Mouse (Mus musculus): ENCODE data around the gene Ttc34. TPM values are rescaled to one million over a fixed set of nuclear protein-coding genes. Genes with fewer than 3 reads are reported as not detected.

The Ttc34 gene
- total and polyA plus RNA-seq, 3 experiments, result 0.09 to 0.31 (median 0.10) TPM

DNA sequence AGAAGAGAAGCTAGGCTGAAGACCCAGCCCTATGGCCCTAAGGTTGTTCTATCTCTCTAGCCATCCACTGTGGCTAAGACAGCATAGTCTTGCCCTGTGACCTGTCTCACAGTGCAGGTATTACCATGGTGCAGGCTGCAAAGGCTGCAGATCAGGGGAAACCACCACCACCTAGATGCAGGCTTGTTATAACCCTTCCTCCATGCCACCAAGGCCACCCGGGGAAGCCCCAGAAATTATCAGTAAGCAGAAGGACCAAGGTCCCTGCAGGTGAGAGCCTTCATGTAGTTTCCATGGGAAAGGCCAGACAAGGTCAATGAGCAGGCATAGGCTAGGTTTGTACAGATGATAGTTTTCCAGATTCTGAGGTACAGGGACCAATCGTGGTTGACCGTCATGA, 76.6 kb downstream of the Ttc34 start:
- Histone ChIP-seq H3K9ac (ENCODE audit: low read depth, low read length) (no peak overlapping the region), H3K4me3 (no peak overlapping the region), H3K79me2 (replicated peaks; ENCODE audit: control insufficient read depth, insufficient read depth, low read length) (no peaks in the 10 kb centered on the region), H3K27ac (no peak overlapping the region), H3K36me3 (ENCODE audit: control insufficient read depth, insufficient read depth, low read length) (no peaks in the 10 kb centered on the region), H3K27me3 (ENCODE audit: control insufficient read depth, insufficient read depth, low read length) (no peaks in the 10 kb centered on the region), H3K4me1 (ENCODE audit: control insufficient read depth, insufficient read depth, low read length) (no peaks in the 10 kb centered on the region)
- no peak for TF ChIP-seq EP300 (IDR thresholded peaks at IDR 0.05; ENCODE audit: insufficient read depth, low read depth, low read length)
- no peak for TF ChIP-seq CTCF (IDR thresholded peaks at IDR 0.05)
- TF ChIP-seq POLR2A (IDR thresholded peaks at IDR 0.05; ENCODE audit: insufficient read depth, low read depth, low read length), result no peak
- no peak for DNase-seq
- 89% methylated on average over 3 of the region's 3 CpGs for WGBS
- intact Hi-C loops (cut with DNase I), result no loop called here

DNA sequence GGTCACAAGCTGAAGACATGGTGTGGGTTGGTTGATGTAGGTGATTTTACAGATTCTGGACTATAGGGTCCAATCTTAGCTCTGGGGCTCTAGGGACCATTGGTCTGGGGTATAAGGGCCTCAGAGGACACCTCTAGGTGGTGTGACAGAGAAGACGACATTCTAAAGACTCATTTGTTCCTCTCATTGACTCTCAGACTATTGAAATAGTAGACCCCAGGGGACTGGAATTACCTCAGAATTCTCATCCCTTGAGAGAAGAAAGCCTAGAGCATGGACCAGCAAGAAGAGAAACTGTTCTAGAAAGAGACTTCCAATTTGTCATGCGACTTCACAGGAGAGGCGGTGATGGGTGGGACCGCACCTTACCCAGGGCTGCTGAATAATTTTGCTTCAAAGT, 77.0 kb downstream of the Ttc34 start:
- TF ChIP-seq EP300 (IDR thresholded peaks at IDR 0.05; ENCODE audit: insufficient read depth, low read depth, low read length) (no peak), CTCF (IDR thresholded peaks at IDR 0.05) (no peak), POLR2A (IDR thresholded peaks at IDR 0.05; ENCODE audit: insufficient read depth, low read depth, low read length) (no peak)

DNA sequence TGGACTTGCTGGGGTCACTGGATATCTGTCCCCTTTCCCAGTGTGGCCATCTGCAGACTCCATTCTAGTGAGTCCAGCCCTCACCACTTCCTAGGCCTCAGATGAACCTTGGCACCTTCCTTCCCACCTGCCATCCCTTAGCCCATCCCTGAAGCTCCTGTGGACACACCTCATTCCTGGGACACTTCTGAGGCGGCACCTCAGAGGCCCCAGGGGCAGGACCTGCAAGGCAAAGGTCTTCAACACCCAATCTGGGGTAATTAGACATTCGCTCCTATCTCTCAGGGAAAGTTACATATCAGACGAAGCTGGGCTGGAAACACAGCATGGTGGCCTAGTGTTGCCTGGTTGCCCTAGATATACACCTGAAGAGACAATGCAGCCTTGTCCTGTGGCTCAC, 77.4 kb downstream of the Ttc34 start:
- Histone ChIP-seq H3K9ac (ENCODE audit: low read depth, low read length) (no peak overlapping the region), H3K27ac (no peak overlapping the region), H3K36me3 (ENCODE audit: control insufficient read depth, insufficient read depth, low read length) (no peaks in the 10 kb centered on the region), H3K4me1 (ENCODE audit: control insufficient read depth, insufficient read depth, low read length) (no peaks in the 10 kb centered on the region), H3K27me3 (ENCODE audit: control insufficient read depth, insufficient read depth, low read length) (no peaks in the 10 kb centered on the region), H3K79me2 (replicated peaks; ENCODE audit: control insufficient read depth, insufficient read depth, low read length) (no peaks in the 10 kb centered on the region), H3K4me3 (no peak overlapping the region)
- TF ChIP-seq EP300 (IDR thresholded peaks at IDR 0.05; ENCODE audit: insufficient read depth, low read depth, low read length), result no peak
- TF ChIP-seq POLR2A (IDR thresholded peaks at IDR 0.05; ENCODE audit: insufficient read depth, low read depth, low read length), result no peak
- TF ChIP-seq CTCF (IDR thresholded peaks at IDR 0.05), result no peak
- 88% methylated on average over 3 of the region's 3 CpGs for WGBS
- DNase-seq, result no peak
- intact Hi-C loops (cut with DNase I), result no loop called here

More for the DNA sequence above, 77.0 kb downstream of the Ttc34 start:
- H3K4me1 ChIP-seq (ENCODE audit: control insufficient read depth, insufficient read depth, low read length), result no peaks in the 10 kb centered on the region
- H3K4me3 ChIP-seq, result no peak overlapping the region
- H3K79me2 ChIP-seq (replicated peaks; ENCODE audit: control insufficient read depth, insufficient read depth, low read length), result no peaks in the 10 kb centered on the region
- no peak overlapping the region for H3K9ac ChIP-seq (ENCODE audit: low read depth, low read length)
- no peak overlapping the region for H3K27ac ChIP-seq
- H3K36me3 ChIP-seq (ENCODE audit: control insufficient read depth, insufficient read depth, low read length), result no peaks in the 10 kb centered on the region
- intact Hi-C loops (cut with DNase I), result no loop called here
- DNase-seq, result no peak
- WGBS, result 98% methylated on average over 4 of the region's 4 CpGs
- H3K27me3 ChIP-seq (ENCODE audit: control insufficient read depth, insufficient read depth, low read length), result no peaks in the 10 kb centered on the region

DNA sequence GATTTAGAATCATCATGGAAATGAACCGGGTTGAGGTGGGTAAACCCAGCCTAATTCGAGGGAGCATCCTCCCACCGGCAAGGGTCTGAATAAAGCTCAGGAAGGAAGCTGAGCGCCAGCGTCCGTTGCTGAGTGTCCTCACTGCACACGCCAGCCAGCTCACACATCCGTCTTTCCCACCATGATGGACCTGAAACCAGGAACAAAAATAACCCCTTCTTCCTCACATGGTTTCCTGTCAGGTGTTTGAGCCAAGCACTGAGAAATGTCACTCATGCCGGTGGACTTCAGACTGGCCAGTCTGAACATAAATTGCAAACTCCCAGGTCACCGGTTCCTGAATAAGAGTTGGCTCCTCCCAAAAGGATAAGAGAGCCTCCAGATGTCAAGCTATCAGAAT, 78.0 kb downstream of the Ttc34 start:
- 44% methylated on average over 10 of the region's 10 CpGs for WGBS
- H3K4me1 ChIP-seq (ENCODE audit: control insufficient read depth, insufficient read depth, low read length), result no peaks in the 10 kb centered on the region
- DNase-seq, result no peak
- intact Hi-C loops (cut with DNase I), result no loop called here
- H3K79me2 ChIP-seq (replicated peaks; ENCODE audit: control insufficient read depth, insufficient read depth, low read length), result no peaks in the 10 kb centered on the region
- no peak overlapping the region for H3K4me3 ChIP-seq
- H3K27me3 ChIP-seq (ENCODE audit: control insufficient read depth, insufficient read depth, low read length), result no peaks in the 10 kb centered on the region
- no peaks in the 10 kb centered on the region for H3K36me3 ChIP-seq (ENCODE audit: control insufficient read depth, insufficient read depth, low read length)
- no peak for TF ChIP-seq CTCF (IDR thresholded peaks at IDR 0.05)
- TF ChIP-seq POLR2A (IDR thresholded peaks at IDR 0.05; ENCODE audit: insufficient read depth, low read depth, low read length), result no peak
- TF ChIP-seq EP300 (IDR thresholded peaks at IDR 0.05; ENCODE audit: insufficient read depth, low read depth, low read length), result no peak
- no peak overlapping the region for H3K27ac ChIP-seq
- no peak overlapping the region for H3K9ac ChIP-seq (ENCODE audit: low read depth, low read length)

DNA sequence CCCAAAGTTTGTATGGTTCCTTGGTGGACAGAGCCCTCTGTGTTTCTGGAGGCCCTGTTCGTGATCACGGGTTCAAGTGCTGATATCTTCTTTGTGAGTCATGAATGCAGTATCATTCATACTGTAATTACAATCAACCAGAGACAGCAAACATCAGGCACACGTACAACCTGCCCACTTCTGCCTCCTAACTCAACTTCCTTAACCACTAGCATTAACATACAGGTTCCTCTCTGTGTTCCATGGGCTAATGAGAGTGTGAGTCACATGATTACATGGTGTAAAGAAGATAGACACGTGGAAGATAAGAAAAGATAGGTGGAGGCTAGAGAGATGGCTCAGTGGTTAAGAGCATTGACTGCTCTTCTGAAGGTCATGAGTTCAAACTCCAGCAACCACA, 79.4 kb downstream of the Ttc34 start:
- TF ChIP-seq POLR2A (IDR thresholded peaks at IDR 0.05; ENCODE audit: insufficient read depth, low read depth, low read length) (no peak), CTCF (IDR thresholded peaks at IDR 0.05) (no peak), EP300 (IDR thresholded peaks at IDR 0.05; ENCODE audit: insufficient read depth, low read depth, low read length) (no peak)
- Histone ChIP-seq H3K9ac (ENCODE audit: low read depth, low read length) (no peak overlapping the region), H3K36me3 (ENCODE audit: control insufficient read depth, insufficient read depth, low read length) (no peaks in the 10 kb centered on the region), H3K27me3 (ENCODE audit: control insufficient read depth, insufficient read depth, low read length) (no peaks in the 10 kb centered on the region), H3K4me1 (ENCODE audit: control insufficient read depth, insufficient read depth, low read length) (no peaks in the 10 kb centered on the region), H3K4me3 (no peak overlapping the region), H3K27ac (no peak overlapping the region), H3K79me2 (replicated peaks; ENCODE audit: control insufficient read depth, insufficient read depth, low read length) (no peaks in the 10 kb centered on the region)
- intact Hi-C loops (cut with DNase I), result no loop called here
- 73% methylated on average over 4 of the region's 4 CpGs for WGBS
- DNase-seq, result no peak

Other genes starting within 250 kb of the Ttc34 start
- 10 to 100 TPM; 16.8 to 18.1 TPM for gene Prdm16, start 200.6 kb upstream of the Ttc34 start, total RNA-seq (2021)
- 7.6 and 10.8 TPM in 2 replicates for gene Prdm16, start 200.6 kb upstream of the Ttc34 start, polyA plus RNA-seq (2012; rRNA removed)
- gene Actrt2, start 169.6 kb upstream of the Ttc34 start, total RNA-seq (2021), result not detected
- gene Actrt2, start 169.6 kb upstream of the Ttc34 start, polyA plus RNA-seq (2012; rRNA removed), result 0.18 and 0.47 TPM in 2 replicates
- gene Mmel1, start 32.1 kb downstream of the Ttc34 start, total RNA-seq (2021), result not detected
- 0.16 TPM in 1 of 2 replicates, not detected in the other for gene Mmel1, start 32.1 kb downstream of the Ttc34 start, polyA plus RNA-seq (2012; rRNA removed)
- 10 to 100 TPM; 77.1 to 95.9 TPM for gene Fam213b, start 61.7 kb downstream of the Ttc34 start, total RNA-seq (2021)
- 77.3 and 110 TPM in 2 replicates for gene Fam213b, start 61.7 kb downstream of the Ttc34 start, polyA plus RNA-seq (2012; rRNA removed)
- gene Tnfrsf14, start 91.1 kb downstream of the Ttc34 start, total RNA-seq (2021), result 1 to 10 TPM; 6.1 to 7.0 TPM
- 16.1 and 18.8 TPM in 2 replicates for gene Tnfrsf14, start 91.1 kb downstream of the Ttc34 start, polyA plus RNA-seq (2012; rRNA removed)
- not detected for gene Hes5, start 123.5 kb downstream of the Ttc34 start, total RNA-seq (2021)
- 0.10 TPM in 1 of 2 replicates, not detected in the other for gene Hes5, start 123.5 kb downstream of the Ttc34 start, polyA plus RNA-seq (2012; rRNA removed)
- 10 to 100 TPM; 40.7 to 43.9 TPM for gene Pank4, start 126.7 kb downstream of the Ttc34 start, total RNA-seq (2021)
- 59.6 and 81.2 TPM in 2 replicates for gene Pank4, start 126.7 kb downstream of the Ttc34 start, polyA plus RNA-seq (2012; rRNA removed)
- not detected for gene Plch2, start 219.3 kb downstream of the Ttc34 start, total RNA-seq (2021)
- gene Plch2, start 219.3 kb downstream of the Ttc34 start, polyA plus RNA-seq (2012; rRNA removed), result 0.06 and 1.1 TPM in 2 replicates
- 10 to 100 TPM; 18.4 to 19.4 TPM for gene Pex10, start 229.6 kb downstream of the Ttc34 start, total RNA-seq (2021)
- 26.5 and 26.7 TPM in 2 replicates for gene Pex10, start 229.6 kb downstream of the Ttc34 start, polyA plus RNA-seq (2012; rRNA removed)
- gene Rer1, start 248.9 kb downstream of the Ttc34 start, total RNA-seq (2021), result 10 to 100 TPM; 67.6 to 74.7 TPM
- gene Rer1, start 248.9 kb downstream of the Ttc34 start, polyA plus RNA-seq (2012; rRNA removed), result 54.7 and 102 TPM in 2 replicates
- 1 to 10 TPM; 1.1 to 1.3 TPM for gene Morn1, start 249.1 kb downstream of the Ttc34 start, total RNA-seq (2021)
- 2.5 and 2.6 TPM in 2 replicates for gene Morn1, start 249.1 kb downstream of the Ttc34 start, polyA plus RNA-seq (2012; rRNA removed)